Mouse (Mus musculus): ENCODE measurements at regions not wholly inside any gene's neighbourhood (a gene's known extent, or its start where the extent isn't known, plus 50 kb on each side); places are given as distances from the start of the nearest gene placed in this dataset.

GRCm38 (mm10) chr2:45169429-45170070, 52.4 kb upstream of the Zeb2 start:
- TF ChIP-seq ZNF384 (IDR thresholded peaks at IDR 0.05; ENCODE audit: low read depth, low read length) (no peak), HCFC1 (IDR thresholded peaks at IDR 0.05; ENCODE audit: borderline replicate concordance, insufficient read depth, low read length) (no peak), ZC3H11A (IDR thresholded peaks at IDR 0.05; ENCODE audit: borderline replicate concordance, low read depth, low read length) (no peak), MAFK (IDR thresholded peaks at IDR 0.05; ENCODE audit: insufficient read depth, low read depth, low read length) (no peak), CHD2 (IDR thresholded peaks at IDR 0.05; ENCODE audit: low read depth, low read length) (no peak)

All from ES-E14 (cell line).